Mouse (Mus musculus) midbrain, embryonic 14.5 days (tissue): ENCODE measurements around the gene Actl6b. TPM values are rescaled to one million over a fixed set of nuclear protein-coding genes. Genes with fewer than 3 reads are reported as not detected.

ENCODE experiments used
- ATAC-seq: fragments of 200-750 bp; cut with Nextera tagmentation; 2 replicates; pipeline ENCODE4 v1.8.0; 2017; ENCODE audit warnings: moderate number of reproducible peaks, moderate library complexity; ENCODE audit not compliant: low FRiP score, low TSS enrichment
- DNase-seq: peaks from one replicate; pipeline ENCODE4 v3.0.0-alpha.2; 2015
- H3K27ac ChIP-seq: fragments of 300-500 bp; sonication (generic); replicated peaks from 2 replicates; pipeline ENCODE4 v1.5.1; 2014; ENCODE audit warnings: mild to moderate bottlenecking, low read depth, low read length, moderate library complexity
- H3K27me3 ChIP-seq: fragments of 300-500 bp; sonication (generic); 2 replicates; pipeline ENCODE4 v1.6.1; 2014; ENCODE audit warnings: low read length, control low read depth, mixed read lengths; ENCODE audit not compliant: control insufficient read depth, insufficient read depth
- H3K36me3 ChIP-seq: fragments of 300-500 bp; sonication (generic); 2 replicates; pipeline ENCODE4 v1.6.1; 2014; ENCODE audit warnings: low read length, control low read depth; ENCODE audit not compliant: control insufficient read depth, insufficient read depth
- H3K4me1 ChIP-seq: fragments of 300-500 bp; sonication (generic); 2 replicates; pipeline ENCODE4 v1.6.1; 2014; ENCODE audit warnings: mild to moderate bottlenecking, antibody characterized with exemption, low read length, control low read depth; ENCODE audit not compliant: control insufficient read depth, insufficient read depth
- H3K4me2 ChIP-seq: fragments of 300-500 bp; sonication (generic); 2 replicates; pipeline ENCODE4 v1.6.1; 2014; ENCODE audit warnings: mild to moderate bottlenecking, low read length, moderate library complexity
- H3K4me3 ChIP-seq: fragments of 300-500 bp; sonication (generic); replicated peaks from 2 replicates; pipeline ENCODE4 v1.5.1; 2014; ENCODE audit warnings: low read depth, low read length
- H3K9ac ChIP-seq: fragments of 300-500 bp; sonication (generic); replicated peaks from 2 replicates; pipeline ENCODE4 v1.6.1; 2014; ENCODE audit warnings: mild to moderate bottlenecking, low read length, moderate library complexity
- H3K9me3 ChIP-seq: fragments of 300-500 bp; sonication (generic); 2 replicates; pipeline ENCODE4 v1.6.1; 2016; ENCODE audit warnings: low read length, control low read depth, mixed read lengths; ENCODE audit not compliant: control insufficient read depth
- whole genome bisulfite sequencing: fragments of 180-500 bp; shearing (Covaris S2); extraction: QIAGEN DNeasy Blood & Tissue Kit; methylation state at CpG from one replicate; pipeline ENCODE4 v1.1.7; 2014; 5-methylcytosine and 5-hydroxymethylcytosine counted together
- polyA plus RNA-seq: library from polyadenylated mRNA; unstranded; fragments of >200 nt; fragmentation: Nextera tagmentation; extraction: Ambion mirVana; gene quantifications from 2 replicates; pipeline ENCODE4 v1.2.1, GENCODE M21; 2014

Actl6b gene
- polyA plus RNA-seq, 1 experiment from 2014 or later, result 234 TPM

GRCm38 (mm10) chr5:137541768-137542540, 11.4 kb upstream of the Actl6b start:
- Histone ChIP-seq H3K4me3 (no peak overlapping the region), H3K4me2 (no peak overlapping the region), H3K36me3 (no peaks in the 10 kb centered on the region), H3K9me3 (no peaks in the 10 kb centered on the region), H3K9ac (no peak overlapping the region), H3K27me3 (no peaks in the 10 kb centered on the region), H3K4me1 (no peaks in the 10 kb centered on the region), H3K27ac (no peak overlapping the region)
- no peak for DNase-seq
- ATAC-seq, result no peak
- WGBS, result 76% methylated on average over 5 of the region's 5 CpGs

- WGBS, result 75% methylated on average over 6 of the region's 6 CpGs
- no peak for DNase-seq
Measured at GRCm38 (mm10) chr5:137544926-137545325, 8.4 kb upstream of the Actl6b start.

GRCm38 (mm10) chr5:137545596-137545995, 7.7 kb upstream of the Actl6b start:
- Histone ChIP-seq H3K4me1 (no peaks in the 10 kb centered on the region), H3K27ac (no peak overlapping the region), H3K4me2 (no peak overlapping the region), H3K36me3 (no peaks in the 10 kb centered on the region), H3K9me3 (no peaks in the 10 kb centered on the region), H3K27me3 (no peaks in the 10 kb centered on the region), H3K9ac (no peak overlapping the region), H3K4me3 (no peak overlapping the region)
- DNase-seq, result no peak
- ATAC-seq, result no peak
- WGBS, result 80% methylated on average over 4 of the region's 4 CpGs

More at GRCm38 (mm10) chr5:137544926-137545325, 8.4 kb upstream of the Actl6b start:
- Histone ChIP-seq H3K4me2 (no peak overlapping the region), H3K4me1 (no peaks in the 10 kb centered on the region), H3K27ac (no peak overlapping the region), H3K4me3 (no peak overlapping the region), H3K9me3 (no peaks in the 10 kb centered on the region), H3K9ac (no peak overlapping the region), H3K36me3 (no peaks in the 10 kb centered on the region), H3K27me3 (no peaks in the 10 kb centered on the region)
- no peak for ATAC-seq

- Histone ChIP-seq H3K9ac (no peak overlapping the region), H3K4me1 (peaks cover 9% of the 10 kb centered on the region), H3K4me2 (no peak overlapping the region), H3K4me3 (no peak overlapping the region), H3K36me3 (no peaks in the 10 kb centered on the region), H3K9me3 (no peaks in the 10 kb centered on the region), H3K27me3 (no peaks in the 10 kb centered on the region), H3K27ac (no peak overlapping the region)
- ATAC-seq (no peak), DNase-seq (no peak)
- 89% methylated on average over 2 of the region's 2 CpGs for WGBS
Measured at GRCm38 (mm10) chr5:137549840-137550239, 3.5 kb upstream of the Actl6b start.

GRCm38 (mm10) chr5:137551119-137551518, 2.2 kb upstream of the Actl6b start:
- no peak for DNase-seq
- no peaks in the 10 kb centered on the region for H3K9me3 ChIP-seq
- WGBS, result 64% methylated on average over 5 of the region's 5 CpGs
- no peaks in the 10 kb centered on the region for H3K27me3 ChIP-seq
- no peak for ATAC-seq
- H3K27ac ChIP-seq, result no peak overlapping the region
- no peak overlapping the region for H3K9ac ChIP-seq
- H3K4me1 ChIP-seq, result peaks cover 15% of the 10 kb centered on the region
- no peak overlapping the region for H3K4me2 ChIP-seq
- no peak overlapping the region for H3K4me3 ChIP-seq
- H3K36me3 ChIP-seq, result no peaks in the 10 kb centered on the region

GRCm38 (mm10) chr5:137553000-137553399, 317 bp upstream of the Actl6b start:
- H3K9ac ChIP-seq, result peak overlapping the region; percentile 85
- H3K36me3 ChIP-seq, result no peaks in the 10 kb centered on the region
- no peaks in the 10 kb centered on the region for H3K27me3 ChIP-seq
- 20% methylated on average over 6 of the region's 6 CpGs for WGBS
- DNase-seq (no peak), ATAC-seq (peak; percentile 58; the same call in 1 of the 2 replicates)
- peak overlapping the region; percentile 77 for H3K4me3 ChIP-seq
- no peaks in the 10 kb centered on the region for H3K9me3 ChIP-seq
- peak overlapping the region; percentile 84 for H3K27ac ChIP-seq
- H3K4me1 ChIP-seq, result peaks cover 15% of the 10 kb centered on the region
- H3K4me2 ChIP-seq, result peak overlapping the region; percentile 75

- Histone ChIP-seq H3K4me3 (peak overlapping the region; percentile 77), H3K9ac (peak overlapping the region; percentile 85), H3K4me1 (peaks cover 15% of the 10 kb centered on the region), H3K4me2 (peak overlapping the region; percentile 75), H3K27me3 (no peaks in the 10 kb centered on the region), H3K36me3 (no peaks in the 10 kb centered on the region), H3K9me3 (no peaks in the 10 kb centered on the region), H3K27ac (peak overlapping the region; percentile 84)
- DNase-seq (no peak), ATAC-seq (peak; percentile 14; the same call in 1 of the 2 replicates)
- WGBS, result 50% methylated on average over 11 of the region's 11 CpGs
Measured at GRCm38 (mm10) chr5:137553898-137554297, 581 bp downstream of the Actl6b start.

GRCm38 (mm10) chr5:137561556-137561955, 8.2 kb downstream of the Actl6b start:
- no peak overlapping the region for H3K9ac ChIP-seq
- H3K36me3 ChIP-seq, result peaks cover 32% of the 10 kb centered on the region
- no peak overlapping the region for H3K4me2 ChIP-seq
- ATAC-seq (no peak), DNase-seq (no peak)
- H3K9me3 ChIP-seq, result no peaks in the 10 kb centered on the region
- H3K4me3 ChIP-seq, result no peak overlapping the region
- no peak overlapping the region for H3K27ac ChIP-seq
- H3K27me3 ChIP-seq, result no peaks in the 10 kb centered on the region
- 66% methylated on average over 6 of the region's 6 CpGs for WGBS
- H3K4me1 ChIP-seq, result no peaks in the 10 kb centered on the region

GRCm38 (mm10) chr5:137562965-137563364, 9.6 kb downstream of the Actl6b start:
- Histone ChIP-seq H3K36me3 (peaks cover 38% of the 10 kb centered on the region), H3K4me1 (no peaks in the 10 kb centered on the region), H3K9ac (no peak overlapping the region), H3K9me3 (no peaks in the 10 kb centered on the region), H3K4me3 (no peak overlapping the region), H3K27me3 (no peaks in the 10 kb centered on the region), H3K4me2 (no peak overlapping the region), H3K27ac (no peak overlapping the region)
- DNase-seq, result no peak
- 80% methylated on average over 10 of the region's 10 CpGs for WGBS
- no peak for ATAC-seq
